Mouse (Mus musculus): Measurements from ENCODE around the gene Bmp10.

GRCm38 (mm10) chr6:87449534-87449933, 20.7 kb downstream of the Bmp10 start:
- no peak for TF ChIP-seq MYOG (IDR thresholded peaks at IDR 0.05; ENCODE audit: control insufficient read depth in 1 of 3, insufficient read depth in 1 of 3, insufficient read length in 2 of 3, low read depth in 2 of 3)
- TF ChIP-seq POLR2A (IDR thresholded peaks at IDR 0.05; ENCODE audit: insufficient read length, low read depth) = no peak
- TF ChIP-seq CEBPB (IDR thresholded peaks at IDR 0.05; ENCODE audit: insufficient read depth, poor library complexity, severe bottlenecking) = no peak
- TF ChIP-seq SRF (IDR thresholded peaks at IDR 0.05; ENCODE audit: control insufficient read depth, insufficient read length, low read depth) = no peak
- no peak for TF ChIP-seq TCF3 (IDR thresholded peaks at IDR 0.05; ENCODE audit: insufficient read length, low read depth)
- TF ChIP-seq USF1 (IDR thresholded peaks at IDR 0.05; ENCODE audit: low read depth) = no peak
- TF ChIP-seq TCF12 (IDR thresholded peaks at IDR 0.05; ENCODE audit: insufficient read depth, poor library complexity, severe bottlenecking) = no peak
- no peak for TF ChIP-seq POLR2AphosphoS2 (IDR thresholded peaks at IDR 0.05; ENCODE audit: insufficient read length, low read depth)
